Mouse (Mus musculus) stomach, postnatal 0 days (tissue): Measurements from ENCODE around the gene Dnah8.

Experiments
- CTCF ChIP-seq: IDR thresholded peaks from 2 replicates; pipeline ENCODE4 v1.5.1; 2016; ENCODE audit warnings: antibody characterized with exemption, low read depth, mild to moderate bottlenecking, moderate library complexity
- EP300 ChIP-seq: optimal IDR thresholded peaks from 2 replicates; pipeline ENCODE3; 2016; ENCODE audit warnings: antibody characterized with exemption

DNA sequence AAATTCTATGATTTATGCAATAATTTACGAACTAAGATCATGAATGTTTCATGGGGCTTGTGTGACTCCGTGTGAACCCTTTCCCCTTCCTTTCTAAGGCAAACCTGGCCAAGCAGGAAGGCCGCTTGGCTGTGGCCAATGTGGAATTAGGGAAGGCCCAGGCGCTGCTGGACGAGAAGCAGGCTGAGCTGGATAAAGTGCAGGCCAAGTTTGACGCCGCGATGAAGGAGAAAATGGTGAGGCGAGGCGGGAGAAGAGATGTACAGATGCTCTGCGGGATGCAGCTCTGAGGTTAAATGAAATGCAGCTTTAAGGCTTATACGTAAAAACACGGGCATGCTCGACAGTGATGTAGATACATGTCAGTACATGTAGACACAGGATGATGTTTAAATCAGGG is 158.1 kb downstream of the Dnah8 start:
- TF ChIP-seq CTCF (no peak), EP300 (no peak)
